8 mouse cellular contexts compared by ENCODE assay signal in the genomic region with DNA sequence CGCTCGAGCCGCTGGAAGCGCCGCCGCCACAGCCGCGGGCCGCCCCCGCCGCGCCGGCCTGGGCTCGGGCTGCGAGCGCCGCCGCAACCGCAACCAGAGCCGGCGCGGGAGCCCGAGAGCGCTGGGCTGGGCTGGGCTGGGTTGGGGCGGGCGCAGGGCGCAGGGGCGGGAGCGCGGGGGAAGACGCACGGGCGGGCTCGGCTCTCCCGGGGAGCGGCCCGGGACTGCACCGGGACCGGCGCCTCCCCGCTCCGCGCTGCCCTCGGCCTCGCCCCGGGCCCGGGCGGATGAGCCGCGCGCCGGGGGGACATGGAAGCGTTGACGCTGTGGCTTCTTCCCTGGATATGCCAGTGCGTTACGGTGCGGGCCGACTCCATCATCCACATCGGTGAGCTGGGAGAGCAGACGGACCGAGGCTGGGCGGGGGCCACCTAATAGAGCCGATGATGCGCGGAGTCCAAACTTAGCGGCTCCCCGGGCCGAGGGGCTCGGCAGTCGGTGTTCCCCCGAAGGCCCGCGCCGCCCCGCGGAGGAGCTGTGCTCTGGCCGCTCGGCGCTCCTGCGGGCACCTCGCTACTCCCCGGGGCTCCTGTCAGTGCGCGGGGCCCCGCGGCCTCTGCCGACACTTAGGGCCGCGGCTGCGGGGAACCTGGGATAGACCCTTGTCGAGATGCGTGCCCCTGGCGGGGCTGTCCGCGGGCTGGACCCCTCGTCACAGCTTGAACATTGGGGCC. TPM values are rescaled to one million over a fixed set of nuclear protein-coding genes. Genes with fewer than 3 reads are reported as not detected.
A peak's percentile ranks its signal among the peaks of the same experiment; 100 is the strongest.
DNase-seq lines count a peak whose midpoint lies in the region; ATAC-seq and TF ChIP-seq lines count a peak whose summit lies in the region.

A gene (plus strand): TSS at position 190 of the 734 bp plus-strand sequence.

- H3K27ac ChIP-seq in hindbrain, embryonic 14.5 days, result peak within 1 kb of the TSS; percentile 88
- peak within 1 kb of the TSS; percentile 88 for H3K27ac ChIP-seq in neural tube, embryonic 13.5 days (replicated peaks)

- H3K4me3 ChIP-seq in E14TG2a.4 (replicated peaks; ENCODE audit: low read length), result peak within 1 kb of the TSS; percentile 85
- peak within 1 kb of the TSS; percentile 85 for H3K4me3 ChIP-seq in hindbrain, embryonic 14.5 days (replicated peaks; ENCODE audit: low read length)
- H3K4me3 ChIP-seq in neural tube, embryonic 13.5 days, result peak within 1 kb of the TSS; percentile 74

- peak within 1 kb of the TSS; percentile 89 for H3K9ac ChIP-seq in hindbrain, embryonic 14.5 days
- peak within 1 kb of the TSS; percentile 88 for H3K9ac ChIP-seq in neural tube, embryonic 13.5 days

- H3K4me1 ChIP-seq in E14TG2a.4 (replicated peaks; ENCODE audit: low read depth, low read length), result peaks cover 39% of the 10 kb centered on the region
- peaks cover 21% of the 10 kb centered on the region for H3K4me1 ChIP-seq in hindbrain, embryonic 14.5 days (replicated peaks; ENCODE audit: control insufficient read depth, insufficient read depth, low read length)
- peaks cover 42% of the 10 kb centered on the region for H3K4me1 ChIP-seq in neural tube, embryonic 13.5 days (replicated peaks)

- peak; percentile 48 for ATAC-seq in frontal cortex, adult (ENCODE audit: low TSS enrichment)
- peak; percentile 70 for ATAC-seq in hindbrain, embryonic 14.5 days (ENCODE audit: low FRiP score)
- peak; percentile 76 for ATAC-seq in neural tube, embryonic 13.5 days (ENCODE audit: low read depth)

- intact Hi-C loops in left cerebral cortex, postnatal 36 days (cut with DNase I), result loop anchor here (5.0 to 10.0 kb wide), 5 partner anchors 292 to 1175 kb away; no protein-coding TSS in a partner anchor

- H3K4me2 ChIP-seq in hindbrain, embryonic 14.5 days (replicated peaks), result peak within 1 kb of the TSS; percentile 64
- H3K4me2 ChIP-seq in neural tube, embryonic 13.5 days, result peak within 1 kb of the TSS; percentile 83

- no peak for TF ChIP-seq CTCF in E14TG2a.4 (conservative IDR thresholded peaks at IDR 0.05; ENCODE audit: low read length)

- H3K9me3 ChIP-seq in E14TG2a.4 (ENCODE audit: low read length), result peaks cover 3% of the 10 kb centered on the region; the same call in 1 of the 2 replicates
- H3K9me3 ChIP-seq in hindbrain, embryonic 14.5 days (ENCODE audit: control insufficient read depth, low read length), result no peaks in the 10 kb centered on the region
- H3K9me3 ChIP-seq in neural tube, embryonic 13.5 days, result no peaks in the 10 kb centered on the region

- H3K27me3 ChIP-seq in E14TG2a.4 (ENCODE audit: insufficient read depth, low read length), result peaks cover 89% of the 10 kb centered on the region
- H3K27me3 ChIP-seq in hindbrain, embryonic 14.5 days (ENCODE audit: control insufficient read depth, insufficient read depth, low read length), result peaks cover 55% of the 10 kb centered on the region
- H3K27me3 ChIP-seq in neural tube, embryonic 13.5 days, result peaks cover 65% of the 10 kb centered on the region

- DNase-seq in frontal cortex, postnatal 25 days (ENCODE audit: low spot score in 2 of 2), result no peak
- DNase-seq in embryo, embryonic 9.5 days (ENCODE audit: extremely low spot score), result peak; percentile 63
- no peak for DNase-seq in hindbrain, embryonic 14.5 days (ENCODE audit: low spot score)
- peak; percentile 70 to 72 for DNase-seq in left cerebral cortex, postnatal 36 days (ENCODE audit: low spot score in 2 of 2)
- no peak for DNase-seq in spleen, postnatal 36 days (ENCODE audit: low spot score in 2 of 2)

- under 1% methylated on average over 87 of the region's 96 CpGs for WGBS in hindbrain, embryonic 14.5 days
- under 1% methylated on average over 56 of the region's 96 CpGs for WGBS in neural tube, embryonic 13.5 days

- H3K36me3 ChIP-seq in E14TG2a.4 (ENCODE audit: insufficient read depth, low read length), result no peaks in the 10 kb centered on the region
- H3K36me3 ChIP-seq in hindbrain, embryonic 14.5 days (replicated peaks; ENCODE audit: control insufficient read depth, insufficient read depth), result no peaks in the 10 kb centered on the region
- no peaks in the 10 kb centered on the region for H3K36me3 ChIP-seq in neural tube, embryonic 13.5 days

RNA-seq across cellular contexts. Expression of the gene that starts here (rescaled TPM):
- polyA plus RNA-seq in hindbrain, embryonic 14.5 days (2014; fragmentation: Nextera tagmentation; extraction: Ambion mirVana), result 7.0 and 7.7 TPM in 2 replicates
- 10 to 100 TPM; 52.0 to 52.3 TPM for total RNA-seq in left cerebral cortex, postnatal 36 days (2021)
- 4.2 and 5.2 TPM in 2 replicates for polyA plus RNA-seq in neural tube, embryonic 13.5 days (2015; fragmentation: Nextera tagmentation; extraction: Ambion mirVana)

Comparison
In these comparisons a context has a peak if more than half of its experiments do, and no peak if none do; other contexts are left out.
1. DNase-seq: peak in embryo, embryonic 9.5 days (single experiment) and left cerebral cortex, postnatal 36 days (2 of 2); none in frontal cortex, postnatal 25 days (0 of 2), hindbrain, embryonic 14.5 days (single experiment) and spleen, postnatal 36 days (0 of 2).
2. Peak in every context shown above with its lines, with median percentiles within 50 percentile points of each other: ATAC-seq and H3K4me3 ChIP-seq.